Mouse (Mus musculus) forebrain, embryonic 12.5 days (tissue): ENCODE results near the gene Mtfp1. TPM values are rescaled to one million over a fixed set of nuclear protein-coding genes. Genes with fewer than 3 reads are reported as not detected.
"Not testable (repeated sequence)": the region's sequence is repeated elsewhere in the genome, so short reads cannot be mapped to it uniquely, and the experiment has no call there.

Experiments used
- ATAC-seq: fragments of 200-750 bp; cut with Nextera tagmentation; 2 replicates; pipeline ENCODE4 v1.8.0; 2017; ENCODE audit warnings: moderate TSS enrichment; ENCODE audit not compliant: low FRiP score
- H3K27ac ChIP-seq: fragments of 300-500 bp; sonication (generic); 2 replicates; pipeline ENCODE4 v1.5.1; 2016; ENCODE audit warnings: mild to moderate bottlenecking
- H3K27me3 ChIP-seq: fragments of 300-500 bp; sonication (generic); 2 replicates; pipeline ENCODE4 v1.6.1; 2016; ENCODE audit warnings: mild to moderate bottlenecking
- H3K36me3 ChIP-seq: fragments of 300-500 bp; sonication (generic); replicated peaks from 2 replicates; pipeline ENCODE4 v1.6.1; 2016; ENCODE audit warnings: mild to moderate bottlenecking
- H3K4me1 ChIP-seq: fragments of 300-500 bp; sonication (generic); 2 replicates; pipeline ENCODE4 v1.6.1; 2016
- H3K4me2 ChIP-seq: fragments of 300-500 bp; sonication (generic); 2 replicates; pipeline ENCODE4 v1.6.1; 2016; ENCODE audit warnings: mild to moderate bottlenecking, moderate library complexity
- H3K4me3 ChIP-seq: fragments of 300-500 bp; sonication (generic); replicated peaks from 2 replicates; pipeline ENCODE4 v1.5.1; 2016; ENCODE audit warnings: mild to moderate bottlenecking
- H3K9ac ChIP-seq: fragments of 300-500 bp; sonication (generic); 2 replicates; pipeline ENCODE4 v1.6.1; 2016; ENCODE audit warnings: mild to moderate bottlenecking
- H3K9me3 ChIP-seq: fragments of 300-500 bp; sonication (generic); 2 replicates; pipeline ENCODE4 v1.6.1; 2016
- WGBS: fragments of 180-500 bp; shearing (Covaris S2); methylation state at CpG from one replicate; pipeline ENCODE4 v1.1.7; 2016; 5-methylcytosine and 5-hydroxymethylcytosine counted together
- polyA plus RNA-seq: library from polyadenylated mRNA; unstranded; fragments of >200 nt; fragmentation: Nextera tagmentation; extraction: Ambion mirVana; gene quantifications from 2 replicates; pipeline ENCODE4 v1.2.1, GENCODE M21; 2016

Gene Mtfp1
- 5.6 and 8.0 TPM in 2 replicates for polyA plus RNA-seq

- H3K9ac ChIP-seq, result peak within 1 kb of the TSS; percentile 56
- peaks cover 32% of the 10 kb centered on the region for H3K4me1 ChIP-seq
- no peaks in the 10 kb centered on the region for H3K27me3 ChIP-seq
- H3K36me3 ChIP-seq, result peaks cover 16% of the 10 kb centered on the region
- 6% methylated on average over 33 of the region's 34 CpGs for WGBS
- peak within 1 kb of the TSS; percentile 67 for H3K27ac ChIP-seq
- peak within 1 kb of the TSS; percentile 81 for H3K4me2 ChIP-seq
- H3K9me3 ChIP-seq, result no peaks in the 10 kb centered on the region
- ATAC-seq, result no peak
- H3K4me3 ChIP-seq, result peak within 1 kb of the TSS; percentile 58
These were observed at the start of gene Mtfp1 for GRCm38 (mm10) chr11:4095171-4096053. Mtfp1 (minus strand) TSS chr11:4095445.

GRCm38 (mm10) chr11:4143281-4144062 is 48.2 kb upstream of the Mtfp1 start:
- no peaks in the 10 kb centered on the region for H3K4me1 ChIP-seq
- ATAC-seq, result no peak
- no peak overlapping the region for H3K9ac ChIP-seq
- H3K36me3 ChIP-seq, result peaks cover 60% of the 10 kb centered on the region
- no peak overlapping the region for H3K27ac ChIP-seq
- no peak overlapping the region for H3K4me3 ChIP-seq
- no peak overlapping the region for H3K4me2 ChIP-seq
- H3K9me3 ChIP-seq, result no peaks in the 10 kb centered on the region
- H3K27me3 ChIP-seq, result no peaks in the 10 kb centered on the region
- 91% methylated on average over 21 of the region's 21 CpGs for WGBS

- peaks cover 5% of the 10 kb centered on the region; the same call in 1 of the 2 replicates for H3K4me1 ChIP-seq
- no peaks in the 10 kb centered on the region for H3K9me3 ChIP-seq
- no peak for ATAC-seq
- no peak overlapping the region for H3K4me2 ChIP-seq
- H3K9ac ChIP-seq, result no peak overlapping the region
- 86% methylated on average over 4 of the region's 4 CpGs for WGBS
- no peak overlapping the region for H3K4me3 ChIP-seq
- peaks cover 69% of the 10 kb centered on the region for H3K36me3 ChIP-seq
- no peaks in the 10 kb centered on the region for H3K27me3 ChIP-seq
- H3K27ac ChIP-seq, result no peak overlapping the region
These were observed 47.1 kb upstream of the Mtfp1 start for GRCm38 (mm10) chr11:4142352-4142751.

GRCm38 (mm10) chr11:4141505-4141904 is 46.3 kb upstream of the Mtfp1 start:
- H3K4me1 ChIP-seq, result peaks cover 13% of the 10 kb centered on the region
- no peak overlapping the region for H3K4me2 ChIP-seq
- no peak overlapping the region for H3K4me3 ChIP-seq
- no peak overlapping the region for H3K27ac ChIP-seq
- H3K9me3 ChIP-seq, result no peaks in the 10 kb centered on the region
- H3K36me3 ChIP-seq, result peaks cover 74% of the 10 kb centered on the region
- H3K27me3 ChIP-seq, result no peaks in the 10 kb centered on the region
- no peak overlapping the region for H3K9ac ChIP-seq
- no peak for ATAC-seq

GRCm38 (mm10) chr11:4138964-4139363 is 43.7 kb upstream of the Mtfp1 start:
- Histone ChIP-seq H3K4me1 (peaks cover 23% of the 10 kb centered on the region), H3K4me2 (no peak overlapping the region), H3K4me3 (no peak overlapping the region), H3K36me3 (peaks cover 67% of the 10 kb centered on the region), H3K9ac (no peak overlapping the region), H3K27me3 (no peaks in the 10 kb centered on the region), H3K9me3 (no peaks in the 10 kb centered on the region), H3K27ac (no peak overlapping the region)
- 85% methylated on average over 2 of the region's 2 CpGs for WGBS
- no peak for ATAC-seq

- Histone ChIP-seq H3K4me2 (peak within 1 kb of the TSS; percentile 76), H3K36me3 (peaks cover 30% of the 10 kb centered on the region), H3K27ac (peak within 1 kb of the TSS; percentile 79), H3K9ac (peak within 1 kb of the TSS; percentile 97), H3K4me3 (peak within 1 kb of the TSS; percentile 88), H3K4me1 (peaks cover 26% of the 10 kb centered on the region), H3K27me3 (no peaks in the 10 kb centered on the region), H3K9me3 (peaks cover 3% of the 10 kb centered on the region; the same call in 1 of the 2 replicates)
- ATAC-seq, result peak; percentile 95
- 2% methylated on average over 65 of the region's 66 CpGs for WGBS
These were observed 40.0 kb upstream of the Mtfp1 start, which contains the start of gene Rnf215 for GRCm38 (mm10) chr11:4134986-4135935. Rnf215 (plus strand) TSS chr11:4135202.

GRCm38 (mm10) chr11:4134400-4134799 is 39.2 kb upstream of the Mtfp1 start:
- H3K27me3 ChIP-seq, result no peaks in the 10 kb centered on the region
- H3K36me3 ChIP-seq, result peaks cover 22% of the 10 kb centered on the region
- no peak overlapping the region for H3K27ac ChIP-seq
- ATAC-seq, result no peak; the same call in 1 of the 2 replicates
- peaks cover 26% of the 10 kb centered on the region for H3K4me1 ChIP-seq
- WGBS, result 58% methylated on average over 6 of the region's 6 CpGs
- no peak overlapping the region; the same call in 1 of the 2 replicates for H3K4me3 ChIP-seq
- peaks cover 3% of the 10 kb centered on the region; the same call in 1 of the 2 replicates for H3K9me3 ChIP-seq
- H3K4me2 ChIP-seq, result peak overlapping the region; percentile 76; the same call in 1 of the 2 replicates
- no peak overlapping the region for H3K9ac ChIP-seq

GRCm38 (mm10) chr11:4133450-4133849 is 38.2 kb upstream of the Mtfp1 start:
- no peak overlapping the region for H3K4me2 ChIP-seq
- WGBS, result 57% methylated on average over 3 of the region's 3 CpGs
- ATAC-seq, result no peak

GRCm38 (mm10) chr11:4128461-4128860 is 33.2 kb upstream of the Mtfp1 start:
- not testable (repeated sequence) for H3K9ac ChIP-seq, H3K4me2 ChIP-seq, H3K4me3 ChIP-seq, H3K4me1 ChIP-seq, H3K36me3 ChIP-seq, H3K27ac ChIP-seq, H3K27me3 ChIP-seq, ATAC-seq
- peaks cover 19% of the 10 kb centered on the region; the same call in 1 of the 2 replicates for H3K9me3 ChIP-seq
- WGBS, result 94% methylated on average over 4 of the region's 4 CpGs

More at GRCm38 (mm10) chr11:4133450-4133849, 38.2 kb upstream of the Mtfp1 start:
- H3K4me1 ChIP-seq, result peaks cover 26% of the 10 kb centered on the region
- H3K4me3 ChIP-seq, result no peak overlapping the region
- H3K9me3 ChIP-seq, result peaks cover 3% of the 10 kb centered on the region; the same call in 1 of the 2 replicates
- H3K9ac ChIP-seq, result no peak overlapping the region
- no peaks in the 10 kb centered on the region for H3K27me3 ChIP-seq
- H3K36me3 ChIP-seq, result peaks cover 14% of the 10 kb centered on the region
- H3K27ac ChIP-seq, result no peak overlapping the region

GRCm38 (mm10) chr11:4127059-4127458 is 31.8 kb upstream of the Mtfp1 start:
- Histone ChIP-seq H3K4me1 (0 out of 2 replicates have a peak, but pooled peaks cover 3% of the 10 kb centered on the region), H3K36me3 (no peaks in the 10 kb centered on the region), H3K27me3 (peaks cover 4% of the 10 kb centered on the region; the same call in 1 of the 2 replicates), H3K9ac (no peak overlapping the region), H3K27ac (no peak overlapping the region), H3K4me3 (no peak overlapping the region), H3K9me3 (0 out of 2 replicates have a peak, but pooled peaks cover 17% of the 10 kb centered on the region), H3K4me2 (no peak overlapping the region)
- no peak for ATAC-seq
- WGBS, result 90% methylated on average over 1 of the region's 1 CpGs

- WGBS, result 65% methylated on average over 5 of the region's 5 CpGs
- ATAC-seq, result no peak
- H3K4me2 ChIP-seq, result no peak overlapping the region
- H3K27ac ChIP-seq, result no peak overlapping the region
- H3K36me3 ChIP-seq, result no peaks in the 10 kb centered on the region
- H3K27me3 ChIP-seq, result peaks cover 24% of the 10 kb centered on the region
- H3K9me3 ChIP-seq, result 0 out of 2 replicates have a peak, but pooled peaks cover 17% of the 10 kb centered on the region
- peaks cover under 1% of the 10 kb centered on the region for H3K4me1 ChIP-seq
- no peak overlapping the region for H3K4me3 ChIP-seq
- H3K9ac ChIP-seq, result no peak overlapping the region
These were observed 28.7 kb upstream of the Mtfp1 start for GRCm38 (mm10) chr11:4123922-4124321.
